Mouse (Mus musculus) spleen, postnatal 4 days (tissue): ENCODE results near the gene 4930433I11Rik.
"Not testable (repeated sequence)": the region's sequence is repeated elsewhere in the genome, so short reads cannot be mapped to it uniquely, and the experiment has no call there.

Source experiments
- DNase-seq, 2 experiments: peaks; one replicate each; pipeline ENCODE4 v3.0.0; 2022; ENCODE audit warnings: low spot score in 2 of 2

Gene 4930433I11Rik

DNA sequence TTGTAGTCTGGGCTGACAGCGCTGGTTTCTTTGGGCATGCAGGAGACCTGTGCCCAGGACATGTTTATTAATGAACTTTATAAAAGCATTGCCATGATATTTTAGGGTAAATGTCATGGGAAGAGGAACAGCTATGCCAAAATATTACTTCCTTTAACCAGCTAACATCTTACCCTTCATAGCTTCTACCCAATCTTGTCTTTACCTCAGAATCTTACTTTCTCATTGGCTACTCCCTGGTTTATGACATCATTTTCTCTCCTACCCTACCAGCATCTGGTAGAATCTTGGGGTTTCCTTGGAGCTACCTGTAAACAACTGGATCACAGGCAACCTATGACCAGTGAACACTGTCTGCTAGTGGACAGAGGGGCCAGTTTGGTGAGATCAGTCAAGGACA, at the start of gene 4930433I11Rik:
Gene 4930433I11Rik, plus strand, starts transcription at position 301 of the 400 bp plus-strand sequence.
- DNase-seq: no peak

- no peak for DNase-seq
Observed at GRCm38 (mm10) chr7:40939371-40939770, 48.0 kb upstream of the 4930433I11Rik start.

- DNase-seq: no peak
Observed at GRCm38 (mm10) chr7:40942233-40942935, 45.0 kb upstream of the 4930433I11Rik start.

GRCm38 (mm10) chr7:41032419-41032818, 45.1 kb downstream of the 4930433I11Rik start, which contains the start of gene Gm4884:
TSS of gene Gm4884 (plus strand) at chr7:41032719.
- not testable (repeated sequence) for DNase-seq

DNA sequence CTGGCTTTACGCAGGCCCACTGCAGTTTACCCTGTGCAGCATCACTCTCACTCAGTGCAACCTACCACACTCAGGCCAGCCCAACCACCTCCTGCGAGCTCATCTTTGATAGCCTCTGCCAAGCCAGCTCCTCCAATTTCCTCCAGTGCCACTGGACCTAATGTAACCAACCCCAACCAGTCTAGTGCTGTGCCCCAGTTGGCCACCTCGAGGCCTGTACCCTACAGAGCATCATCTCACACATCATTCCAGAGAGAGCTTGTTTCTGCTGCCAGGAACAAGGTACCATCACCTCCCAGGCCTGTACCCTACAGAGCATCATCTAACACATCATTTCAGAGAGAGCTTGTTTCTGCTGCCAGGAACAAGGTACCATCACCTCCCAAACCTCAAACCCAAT, 56.7 kb downstream of the 4930433I11Rik start:
- DNase-seq: not testable (repeated sequence)
